10 mouse cellular contexts compared by ENCODE assay signal in the genomic region with DNA sequence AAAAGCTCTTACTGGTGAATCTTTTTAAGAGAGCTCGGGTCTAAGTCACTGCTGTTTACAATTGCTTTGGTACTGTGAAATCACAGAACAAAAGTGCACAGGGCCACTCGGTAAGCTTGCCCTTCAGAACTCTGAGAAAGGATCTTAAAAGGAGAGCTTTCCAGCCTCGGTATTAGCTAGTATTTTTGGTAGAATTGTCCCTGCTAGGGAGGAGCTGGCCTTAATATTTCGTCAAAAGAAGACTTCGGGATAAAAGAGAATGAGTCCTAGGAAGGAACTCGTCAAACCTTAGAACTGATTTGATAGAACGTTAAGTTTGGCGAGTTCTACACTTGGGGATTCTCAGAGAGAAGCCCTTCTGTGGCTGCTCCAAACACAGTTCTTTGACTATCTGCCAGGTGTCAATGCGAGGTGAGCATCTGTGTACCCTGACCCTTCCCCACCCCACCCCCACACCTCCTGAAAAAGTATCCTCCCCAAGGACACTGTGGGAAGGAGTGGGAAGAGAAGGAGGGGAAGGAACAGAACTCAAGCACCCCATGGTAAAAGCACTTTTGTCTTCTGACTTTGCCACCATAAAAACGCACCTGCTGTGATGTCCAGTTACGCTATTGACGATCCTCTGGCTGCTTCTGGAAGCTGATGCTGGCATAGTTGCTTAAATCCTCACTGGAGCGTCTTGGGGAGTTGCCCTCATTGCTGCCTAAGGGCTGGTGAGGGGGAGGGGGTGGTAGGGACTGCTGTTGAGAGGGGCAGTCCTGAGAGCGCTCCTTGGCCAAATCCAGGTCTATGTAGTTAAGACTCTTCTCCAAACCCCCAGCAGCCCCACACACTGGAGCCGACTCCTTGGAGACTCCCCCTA. TPM values are rescaled to one million over a fixed set of nuclear protein-coding genes. Genes with fewer than 3 reads are reported as not detected.
A peak's percentile ranks its signal among the peaks of the same experiment; 100 is the strongest.
DNase-seq lines count a peak whose midpoint lies in the region; ATAC-seq and TF ChIP-seq lines count a peak whose summit lies in the region.
"Had no signal": no experiment of that assay in that cellular context is flagged by ENCODE, and none has a peak within 500 bp of the region (broad histone marks: within the 10 kb centered on the region; RNA-seq: fewer than 3 reads in every experiment).

No protein-coding gene starts in this region.

- peak; percentile 79 for DNase-seq in liver, adult 2 months (ENCODE audit: extremely low read depth, low read depth, low spot score)
- DNase-seq in liver = no peak
- peak; percentile 23 for DNase-seq in limb, embryonic 14.5 days (ENCODE audit: low spot score)
- no peak for DNase-seq in layer of hippocampus, adult 11-12 months (ENCODE audit: low spot score)
- no peak for DNase-seq in natural killer cell, adult 2 months (ENCODE audit: low spot score in 2 of 2)

- peak overlapping the region; percentile 56 for H3K4me3 ChIP-seq in liver, adult 2 months (ENCODE audit: insufficient read depth, low read depth, low read length)
- H3K4me3 ChIP-seq in embryonic facial prominence, embryonic 13.5 days = peak overlapping the region; percentile 71
- peak overlapping the region; percentile 80 for H3K4me3 ChIP-seq in heart, embryonic 13.5 days
- peak overlapping the region; percentile 56 for H3K4me3 ChIP-seq in limb, embryonic 14.5 days (replicated peaks; ENCODE audit: low read length)
- peak overlapping the region; percentile 70 for H3K4me3 ChIP-seq in stomach, embryonic 14.5 days (ENCODE audit: low read depth, low read length)

- WGBS in liver, adult 2 months = 13% methylated on average over 15 of the region's 15 CpGs
- 15% methylated on average over 15 of the region's 15 CpGs for whole genome bisulfite sequencing in embryonic facial prominence, embryonic 13.5 days
- 17% methylated on average over 15 of the region's 15 CpGs for WGBS in heart, embryonic 13.5 days
- WGBS in limb, embryonic 14.5 days = 19% methylated on average over 15 of the region's 15 CpGs
- WGBS in stomach, embryonic 14.5 days = 18% methylated on average over 15 of the region's 15 CpGs

- H3K27me3 ChIP-seq in liver, adult 2 months (ENCODE audit: control insufficient read depth, insufficient read depth, low read length) = no peaks in the 10 kb centered on the region
- H3K27me3 ChIP-seq in embryonic facial prominence, embryonic 13.5 days = no peaks in the 10 kb centered on the region
- peaks cover 22% of the 10 kb centered on the region for H3K27me3 ChIP-seq in heart, embryonic 13.5 days (replicated peaks)
- H3K27me3 ChIP-seq in limb, embryonic 14.5 days (ENCODE audit: control insufficient read depth, insufficient read depth, low read length) = no peaks in the 10 kb centered on the region
- no peaks in the 10 kb centered on the region for H3K27me3 ChIP-seq in stomach, embryonic 14.5 days (ENCODE audit: control insufficient read depth, insufficient read depth, low read length)

- ATAC-seq in embryonic facial prominence, embryonic 13.5 days (ENCODE audit: insufficient number of reproducible peaks, insufficient read depth, low FRiP score, low TSS enrichment, low read depth) = no peak
- ATAC-seq in heart, embryonic 13.5 days (ENCODE audit: extremely low read depth, insufficient number of reproducible peaks, low FRiP score, low TSS enrichment) = no peak
- ATAC-seq in limb, embryonic 14.5 days (ENCODE audit: low FRiP score, low read depth) = no peak
- no peak for ATAC-seq in stomach, embryonic 14.5 days (ENCODE audit: insufficient number of reproducible peaks, insufficient read depth, low FRiP score, low read depth)

- H3K36me3 ChIP-seq in liver, adult 2 months (ENCODE audit: control insufficient read depth, insufficient read depth, low read length) = no peaks in the 10 kb centered on the region
- peaks cover 24% of the 10 kb centered on the region for H3K36me3 ChIP-seq in embryonic facial prominence, embryonic 13.5 days
- H3K36me3 ChIP-seq in heart, embryonic 13.5 days = peaks cover 29% of the 10 kb centered on the region
- peaks cover 28% of the 10 kb centered on the region for H3K36me3 ChIP-seq in limb, embryonic 14.5 days (ENCODE audit: control insufficient read depth, insufficient read depth, low read length)
- H3K36me3 ChIP-seq in stomach, embryonic 14.5 days (ENCODE audit: control insufficient read depth, insufficient read depth, low read length) = peaks cover 9% of the 10 kb centered on the region

- peak overlapping the region; percentile 82 for H3K4me2 ChIP-seq in embryonic facial prominence, embryonic 13.5 days
- H3K4me2 ChIP-seq in heart, embryonic 13.5 days = peak overlapping the region; percentile 72
- H3K4me2 ChIP-seq in limb, embryonic 14.5 days (replicated peaks; ENCODE audit: low read depth, low read length, severe bottlenecking) = peak overlapping the region; percentile 88
- H3K4me2 ChIP-seq in stomach, embryonic 14.5 days (replicated peaks; ENCODE audit: low read depth, low read length) = peak overlapping the region; percentile 88

- no peak for TF ChIP-seq POLR2A in liver, adult 2 months (IDR thresholded peaks at IDR 0.05; ENCODE audit: extremely low read depth, insufficient read depth, low read length)
- no peak for TF ChIP-seq POLR2A in limb, embryonic 14.5 days (IDR thresholded peaks at IDR 0.05; ENCODE audit: borderline replicate concordance, extremely low read depth, insufficient read depth, insufficient read length)

- H3K4me1 ChIP-seq in liver, adult 2 months (ENCODE audit: control insufficient read depth, insufficient read depth, low read length) = peaks cover 43% of the 10 kb centered on the region
- peaks cover 54% of the 10 kb centered on the region for H3K4me1 ChIP-seq in embryonic facial prominence, embryonic 13.5 days
- peaks cover 40% of the 10 kb centered on the region for H3K4me1 ChIP-seq in heart, embryonic 13.5 days
- peaks cover 46% of the 10 kb centered on the region for H3K4me1 ChIP-seq in limb, embryonic 14.5 days (ENCODE audit: control insufficient read depth, insufficient read depth, low read length)
- peaks cover 28% of the 10 kb centered on the region for H3K4me1 ChIP-seq in stomach, embryonic 14.5 days (ENCODE audit: control insufficient read depth, insufficient read depth, low read length)

- no peaks in the 10 kb centered on the region for H3K9me3 ChIP-seq in embryonic facial prominence, embryonic 13.5 days
- no peaks in the 10 kb centered on the region for H3K9me3 ChIP-seq in heart, embryonic 13.5 days
- H3K9me3 ChIP-seq in limb, embryonic 14.5 days (ENCODE audit: control insufficient read depth, low read length) = no peaks in the 10 kb centered on the region
- no peaks in the 10 kb centered on the region for H3K9me3 ChIP-seq in stomach, embryonic 14.5 days (ENCODE audit: control insufficient read depth, low read depth, low read length)

- no peak for TF ChIP-seq CTCF in liver, adult 2 months (IDR thresholded peaks at IDR 0.05; ENCODE audit: low read depth, low read length)

- H3K79me2 ChIP-seq in liver, adult 2 months (ENCODE audit: control insufficient read depth, insufficient read depth, low read length) = peaks cover 42% of the 10 kb centered on the region

- H3K9ac ChIP-seq in liver, adult 2 months (ENCODE audit: low read depth, low read length) = peak overlapping the region; percentile 58
- peak overlapping the region; percentile 71 for H3K9ac ChIP-seq in embryonic facial prominence, embryonic 13.5 days
- peak overlapping the region; percentile 95 for H3K9ac ChIP-seq in heart, embryonic 13.5 days
- H3K9ac ChIP-seq in limb, embryonic 14.5 days (ENCODE audit: low read depth, low read length, severe bottlenecking) = peak overlapping the region; percentile 51
- H3K9ac ChIP-seq in stomach, embryonic 14.5 days (replicated peaks; ENCODE audit: low read depth, low read length) = peak overlapping the region; percentile 40

- peak overlapping the region; percentile 87 for H3K27ac ChIP-seq in liver, adult 2 months (replicated peaks; ENCODE audit: insufficient read depth, low read depth, low read length)
- H3K27ac ChIP-seq in embryonic facial prominence, embryonic 13.5 days = peak overlapping the region; percentile 57
- peak overlapping the region; percentile 87 for H3K27ac ChIP-seq in heart, embryonic 13.5 days (replicated peaks)
- peak overlapping the region; percentile 21; the same call in 1 of the 2 replicates for H3K27ac ChIP-seq in limb, embryonic 14.5 days (replicated peaks; ENCODE audit: low read depth, low read length)
- peak overlapping the region; percentile 13; the same call in 1 of the 2 replicates for H3K27ac ChIP-seq in stomach, embryonic 14.5 days (ENCODE audit: low read length)

RNA-seq across cellular contexts. Expression of gene Irs1, which starts 4.8 kb away (rescaled TPM):
- 7.6 and 13.3 TPM in 2 replicates for total RNA-seq in liver, adult 2 months (2014; rRNA removed)
- 8.2 TPM in 2 replicates for polyA plus RNA-seq in liver, adult 2 months (2012; rRNA removed)
- polyA plus RNA-seq in embryonic facial prominence, embryonic 13.5 days (2015; fragmentation: Nextera tagmentation; extraction: Ambion mirVana) = 9.2 and 9.5 TPM in 2 replicates
- polyA plus RNA-seq in heart, embryonic 13.5 days (2015; fragmentation: Nextera tagmentation; extraction: Ambion mirVana) = 9.3 and 9.5 TPM in 2 replicates
- polyA plus RNA-seq in limb, embryonic 14.5 days (2012; rRNA removed) = 19.7 and 26.1 TPM in 2 replicates
- polyA plus RNA-seq in limb, embryonic 14.5 days (2014; fragmentation: Nextera tagmentation; extraction: Ambion mirVana) = 11.8 and 13.8 TPM in 2 replicates
- polyA plus RNA-seq in stomach, embryonic 14.5 days (2014; fragmentation: Nextera tagmentation; extraction: Ambion mirVana) = 6.7 TPM in 2 replicates

RNA-seq across cellular contexts. Expression of gene Rhbdd1, which starts 29.8 kb away (rescaled TPM):
- total RNA-seq in liver, adult 2 months (2014; rRNA removed) = 10.9 and 12.1 TPM in 2 replicates
- polyA plus RNA-seq in liver, adult 2 months (2012; rRNA removed) = 10.9 and 11.4 TPM in 2 replicates
- polyA plus RNA-seq in embryonic facial prominence, embryonic 13.5 days (2015; fragmentation: Nextera tagmentation; extraction: Ambion mirVana) = 6.3 and 7.6 TPM in 2 replicates
- 8.7 and 9.7 TPM in 2 replicates for polyA plus RNA-seq in heart, embryonic 13.5 days (2015; fragmentation: Nextera tagmentation; extraction: Ambion mirVana)
- 7.2 and 8.7 TPM in 2 replicates for polyA plus RNA-seq in limb, embryonic 14.5 days (2012; rRNA removed)
- polyA plus RNA-seq in limb, embryonic 14.5 days (2014; fragmentation: Nextera tagmentation; extraction: Ambion mirVana) = 6.1 and 7.0 TPM in 2 replicates
- 6.2 and 6.6 TPM in 2 replicates for polyA plus RNA-seq in stomach, embryonic 14.5 days (2014; fragmentation: Nextera tagmentation; extraction: Ambion mirVana)

RNA-seq across cellular contexts. Expression of gene Gm9747, which starts 53.5 kb away (rescaled TPM):
- not detected in 2 replicates for total RNA-seq in liver, adult 2 months (2014; rRNA removed)
- polyA plus RNA-seq in liver, adult 2 months (2012; rRNA removed) = 0.05 TPM in 1 of 2 replicates, not detected in the other
- polyA plus RNA-seq in embryonic facial prominence, embryonic 13.5 days (2015; fragmentation: Nextera tagmentation; extraction: Ambion mirVana) = 25.5 and 29.0 TPM in 2 replicates
- 33.4 and 34.4 TPM in 2 replicates for polyA plus RNA-seq in heart, embryonic 13.5 days (2015; fragmentation: Nextera tagmentation; extraction: Ambion mirVana)
- polyA plus RNA-seq in limb, embryonic 14.5 days (2012; rRNA removed) = 0.15 and 0.19 TPM in 2 replicates
- polyA plus RNA-seq in limb, embryonic 14.5 days (2014; fragmentation: Nextera tagmentation; extraction: Ambion mirVana) = 44.9 and 45.2 TPM in 2 replicates
- polyA plus RNA-seq in stomach, embryonic 14.5 days (2014; fragmentation: Nextera tagmentation; extraction: Ambion mirVana) = 20.3 and 22.5 TPM in 2 replicates
- total RNA-seq: adrenal gland, postnatal 36 days had no signal
- polyA plus RNA-seq: large intestine, adult 2 months had no signal

Comparison
In these comparisons a context has a peak if more than half of its experiments do, and no peak if none do; other contexts are left out.
1. DNase-seq: peak in liver, adult 2 months (single experiment) and limb, embryonic 14.5 days (single experiment); none in liver (single experiment), layer of hippocampus, adult 11-12 months (single experiment) and natural killer cell, adult 2 months (0 of 2).
2. H3K27ac ChIP-seq: peak in every context shown above with its lines; median percentile 87 in liver, adult 2 months; 87 in heart, embryonic 13.5 days; 57 in embryonic facial prominence, embryonic 13.5 days; 21 in limb, embryonic 14.5 days; 13 in stomach, embryonic 14.5 days.
3. H3K9ac ChIP-seq: peak in every context shown above with its lines; median percentile 95 in heart, embryonic 13.5 days; 71 in embryonic facial prominence, embryonic 13.5 days; 58 in liver, adult 2 months; 51 in limb, embryonic 14.5 days; 40 in stomach, embryonic 14.5 days.
4. Peak in every context shown above with its lines, with median percentiles within 50 percentile points of each other: H3K4me3 ChIP-seq and H3K4me2 ChIP-seq.